Mouse (Mus musculus) hindlimb bud, embryonic 11.5 days (tissue): ENCODE measurements around the gene Scgb1b17.
"Not testable (repeated sequence)": the region's sequence is repeated elsewhere in the genome, so short reads cannot be mapped to it uniquely, and the experiment has no call there.

Source experiments
- DNase-seq: peaks from one replicate; pipeline ENCODE4 v3.0.0-alpha.2; 2012; ENCODE audit warnings: low read depth, low spot score; ENCODE audit errors: extremely low spot score

Scgb1b17 gene

GRCm38 (mm10) chr7:33063149-33063548 lies at the start of gene Scgb1b17:
Gene Scgb1b17, plus strand, starts transcription at chr7:33063449.
- DNase-seq = not testable (repeated sequence)

- not testable (repeated sequence) for DNase-seq
These were observed 6.8 kb upstream of the Scgb1b17 start, which contains the start of gene Scgb2b17 for GRCm38 (mm10) chr7:33056461-33056860. Gene Scgb2b17, minus strand, starts transcription at chr7:33056561.
